Mouse (Mus musculus) stomach, postnatal 0 days (tissue): ENCODE results near the gene Ifna1.

Source experiments
- CTCF ChIP-seq: IDR thresholded peaks from 2 replicates; pipeline ENCODE4 v1.5.1; 2016; ENCODE audit warnings: antibody characterized with exemption, low read depth, mild to moderate bottlenecking, moderate library complexity
- EP300 ChIP-seq: optimal IDR thresholded peaks from 2 replicates; pipeline ENCODE3; 2016; ENCODE audit warnings: antibody characterized with exemption

GRCm38 (mm10) chr4:88845334-88845733, 4.6 kb upstream of the Ifna1 start:
- peak; percentile 46 for TF ChIP-seq CTCF
- TF ChIP-seq EP300: no peak
